Mouse (Mus musculus): ENCODE measurements around the gene Gm49383. TPM values are rescaled to one million over a fixed set of nuclear protein-coding genes. Genes with fewer than 3 reads are reported as not detected.

Gene Gm49383
- polyA plus RNA-seq (2014; fragmentation: Nextera tagmentation; extraction: Ambion mirVana), result 18.2 and 23.2 TPM in 2 replicates

DNA sequence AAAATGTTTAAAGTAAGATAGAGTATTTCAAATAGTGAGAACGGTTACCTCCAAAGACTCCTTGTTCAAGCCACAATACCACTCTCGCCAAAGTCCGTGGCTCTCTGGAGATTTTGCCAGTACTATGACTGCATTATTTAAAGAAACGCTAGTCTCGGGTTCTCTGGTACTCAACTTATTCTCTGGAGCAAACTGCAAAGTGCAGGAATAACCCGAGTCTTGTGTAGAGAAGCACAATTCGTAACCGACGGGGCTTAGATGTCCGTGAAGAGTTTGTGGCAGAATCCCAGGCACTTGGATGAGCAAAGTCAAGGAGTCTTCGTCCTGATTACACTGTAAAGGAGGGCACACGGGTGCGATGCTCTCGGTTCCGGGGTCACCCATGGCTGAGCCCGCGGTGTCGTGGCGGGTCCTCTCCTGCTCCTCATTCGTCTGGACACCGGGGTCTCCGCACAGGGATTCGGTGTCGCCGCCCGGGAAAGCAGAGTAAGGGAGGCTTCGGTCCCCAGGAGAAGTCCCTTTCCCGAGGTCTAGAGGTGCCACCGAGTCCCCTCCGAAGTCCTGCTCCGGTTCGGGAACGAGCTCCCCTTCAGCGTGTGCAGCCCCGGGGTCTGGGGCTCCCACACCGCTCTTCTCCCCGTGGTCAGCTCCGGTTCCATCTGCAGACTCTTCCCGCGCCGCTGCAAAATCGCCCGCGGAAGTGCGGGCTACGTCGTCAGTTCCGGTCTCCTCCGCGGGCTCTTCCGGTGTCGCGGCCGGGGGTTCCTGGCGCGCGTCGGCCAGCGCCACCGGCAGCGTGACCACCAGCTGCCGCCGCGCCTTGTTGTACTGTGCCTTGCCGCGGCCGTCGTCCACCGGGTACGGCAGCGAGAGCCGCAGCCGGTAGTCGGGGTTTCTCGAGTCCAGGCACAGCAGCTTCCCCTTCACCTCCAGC lies at the start of gene Gm49383:
Gene Gm49383, minus strand, starts transcription at position 661 of the 934 bp plus-strand sequence.
- H3K9me3 ChIP-seq (ENCODE audit: control insufficient read depth, low read length), result no peaks in the 10 kb centered on the region
- H3K36me3 ChIP-seq (ENCODE audit: control insufficient read depth, insufficient read depth, low read length), result peaks cover 30% of the 10 kb centered on the region
- H3K4me2 ChIP-seq (ENCODE audit: low read depth, low read length), result peak within 1 kb of the TSS; percentile 78
- peak within 1 kb of the TSS; percentile 86 for H3K9ac ChIP-seq (ENCODE audit: low read depth, low read length)
- ATAC-seq (ENCODE audit: low read depth), result peak; percentile 82
- peaks cover 21% of the 10 kb centered on the region for H3K4me1 ChIP-seq (ENCODE audit: control insufficient read depth, insufficient read depth, low read length)
- no peaks in the 10 kb centered on the region for H3K27me3 ChIP-seq (replicated peaks; ENCODE audit: control insufficient read depth, insufficient read depth, low read length)
- peak within 1 kb of the TSS; percentile 91 for H3K27ac ChIP-seq (replicated peaks; ENCODE audit: low read depth, low read length)
- peak; percentile 90 for DNase-seq (ENCODE audit: low spot score)
- WGBS, result 1% methylated on average over 30 of the region's 75 CpGs
- H3K4me3 ChIP-seq (ENCODE audit: low read depth, low read length), result peak within 1 kb of the TSS; percentile 95

DNA sequence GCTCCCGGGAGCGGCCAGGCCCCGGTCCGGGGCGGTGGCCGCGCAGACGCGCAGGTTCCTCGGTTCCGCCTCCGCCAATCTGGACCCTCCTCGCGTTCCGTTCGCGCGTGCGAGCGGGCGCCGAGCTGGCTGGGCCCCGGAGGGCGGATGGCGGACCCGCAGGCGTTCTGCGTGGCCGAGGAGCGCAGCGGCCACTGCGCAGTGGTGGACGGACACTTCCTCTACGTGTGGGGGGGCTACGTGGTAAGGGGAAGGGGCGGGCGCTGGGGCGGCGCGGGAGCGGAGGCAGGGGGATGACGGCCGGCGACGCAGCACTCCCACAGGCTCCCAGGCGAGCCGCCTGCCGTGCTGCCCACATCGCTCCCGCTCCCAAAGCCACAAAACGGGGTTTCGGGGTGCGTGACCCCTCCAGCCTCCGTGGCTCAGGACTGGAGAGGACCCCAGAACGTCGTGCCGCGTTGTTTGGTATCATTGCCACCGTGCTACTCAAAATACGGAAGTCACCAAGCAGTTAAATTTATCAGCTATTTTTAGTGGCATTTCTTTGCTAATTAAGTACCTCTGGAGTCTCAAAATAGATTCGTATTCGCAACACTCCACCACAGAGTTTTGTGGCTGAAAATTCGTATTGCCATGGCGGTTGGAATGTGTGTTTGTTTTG lies 45.0 kb upstream of the Gm49383 start:
- no peaks in the 10 kb centered on the region for H3K9me3 ChIP-seq (ENCODE audit: control insufficient read depth, low read length)
- DNase-seq (ENCODE audit: low spot score) (peak; percentile 81), ATAC-seq (ENCODE audit: low read depth) (peak; percentile 95)
- no peaks in the 10 kb centered on the region for H3K36me3 ChIP-seq (ENCODE audit: control insufficient read depth, insufficient read depth, low read length)
- H3K4me1 ChIP-seq (ENCODE audit: control insufficient read depth, insufficient read depth, low read length), result peaks cover 3% of the 10 kb centered on the region; the same call in 1 of the 2 replicates
- H3K9ac ChIP-seq (ENCODE audit: low read depth, low read length), result peak overlapping the region; percentile 82
- peak overlapping the region; percentile 64 for H3K4me3 ChIP-seq (ENCODE audit: low read depth, low read length)
- H3K27me3 ChIP-seq (replicated peaks; ENCODE audit: control insufficient read depth, insufficient read depth, low read length), result no peaks in the 10 kb centered on the region
- WGBS, result 1% methylated on average over 44 of the region's 64 CpGs
- peak overlapping the region; percentile 75 for H3K4me2 ChIP-seq (ENCODE audit: low read depth, low read length)
- H3K27ac ChIP-seq (replicated peaks; ENCODE audit: low read depth, low read length), result peak overlapping the region; percentile 82

DNA sequence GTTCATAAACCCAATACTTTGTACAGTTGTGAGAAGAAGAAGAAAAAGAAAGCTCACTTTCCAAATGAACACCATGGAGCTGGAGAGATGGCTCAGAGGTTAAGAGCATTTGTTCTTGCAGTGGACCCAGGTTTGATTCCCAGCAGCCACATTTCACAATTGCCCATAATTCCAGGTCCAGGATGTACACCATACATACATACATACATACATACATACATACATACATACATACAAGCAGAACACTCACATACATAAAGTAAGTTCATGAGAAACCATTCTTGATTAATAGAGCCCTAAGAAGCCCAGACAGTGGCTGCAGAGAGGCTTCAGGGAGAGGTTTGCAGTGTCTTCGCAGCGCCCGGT lies 44.5 kb upstream of the Gm49383 start:
- ATAC-seq (ENCODE audit: low read depth), result no peak; the same call in 1 of the 2 replicates
- Histone ChIP-seq H3K9ac (ENCODE audit: low read depth, low read length) (peak overlapping the region; percentile 82), H3K4me1 (ENCODE audit: control insufficient read depth, insufficient read depth, low read length) (peaks cover 3% of the 10 kb centered on the region; the same call in 1 of the 2 replicates), H3K27me3 (replicated peaks; ENCODE audit: control insufficient read depth, insufficient read depth, low read length) (no peaks in the 10 kb centered on the region), H3K4me2 (ENCODE audit: low read depth, low read length) (peak overlapping the region; percentile 75), H3K9me3 (ENCODE audit: control insufficient read depth, low read length) (no peaks in the 10 kb centered on the region), H3K36me3 (ENCODE audit: control insufficient read depth, insufficient read depth, low read length) (no peaks in the 10 kb centered on the region), H3K27ac (replicated peaks; ENCODE audit: low read depth, low read length) (peak overlapping the region; percentile 82), H3K4me3 (ENCODE audit: low read depth, low read length) (peak overlapping the region; percentile 64)
- no peak for DNase-seq (ENCODE audit: low spot score)
- WGBS, result 0% methylated on average over 3 of the region's 3 CpGs

DNA sequence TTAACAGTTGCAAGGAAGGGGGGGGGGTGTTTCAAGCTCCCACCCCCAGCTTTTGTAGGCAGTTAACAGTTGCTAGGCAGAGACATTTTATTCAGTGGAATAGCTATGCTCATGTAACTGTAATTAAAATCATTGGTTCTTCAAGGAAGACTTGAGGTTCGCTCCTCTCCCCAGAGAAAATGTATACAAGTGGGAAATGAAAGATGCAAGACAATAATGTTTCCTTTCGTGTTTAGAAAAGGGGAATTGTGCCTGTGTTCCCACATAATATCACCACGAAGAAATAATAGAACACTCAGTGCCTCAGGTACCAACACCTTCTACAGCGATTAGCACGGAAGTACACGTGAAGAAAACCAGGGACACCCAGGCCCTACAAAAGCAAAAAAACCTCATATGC lies 44.0 kb upstream of the Gm49383 start, which contains the start of gene Klhdc1:
Gene Klhdc1, plus strand, starts transcription at position 301 of the 400 bp plus-strand sequence.
- H3K9ac ChIP-seq (ENCODE audit: low read depth, low read length), result peak within 1 kb of the TSS; percentile 82
- no peaks in the 10 kb centered on the region for H3K27me3 ChIP-seq (replicated peaks; ENCODE audit: control insufficient read depth, insufficient read depth, low read length)
- H3K27ac ChIP-seq (replicated peaks; ENCODE audit: low read depth, low read length), result peak within 1 kb of the TSS; percentile 82
- WGBS, result 64% methylated on average over 6 of the region's 6 CpGs
- no peak for ATAC-seq (ENCODE audit: low read depth)
- H3K4me3 ChIP-seq (ENCODE audit: low read depth, low read length), result peak within 1 kb of the TSS; percentile 64
- H3K4me2 ChIP-seq (ENCODE audit: low read depth, low read length), result peak within 1 kb of the TSS; percentile 75
- peaks cover 3% of the 10 kb centered on the region; the same call in 1 of the 2 replicates for H3K4me1 ChIP-seq (ENCODE audit: control insufficient read depth, insufficient read depth, low read length)
- no peaks in the 10 kb centered on the region for H3K36me3 ChIP-seq (ENCODE audit: control insufficient read depth, insufficient read depth, low read length)
- DNase-seq (ENCODE audit: low spot score), result no peak
- no peaks in the 10 kb centered on the region for H3K9me3 ChIP-seq (ENCODE audit: control insufficient read depth, low read length)

DNA sequence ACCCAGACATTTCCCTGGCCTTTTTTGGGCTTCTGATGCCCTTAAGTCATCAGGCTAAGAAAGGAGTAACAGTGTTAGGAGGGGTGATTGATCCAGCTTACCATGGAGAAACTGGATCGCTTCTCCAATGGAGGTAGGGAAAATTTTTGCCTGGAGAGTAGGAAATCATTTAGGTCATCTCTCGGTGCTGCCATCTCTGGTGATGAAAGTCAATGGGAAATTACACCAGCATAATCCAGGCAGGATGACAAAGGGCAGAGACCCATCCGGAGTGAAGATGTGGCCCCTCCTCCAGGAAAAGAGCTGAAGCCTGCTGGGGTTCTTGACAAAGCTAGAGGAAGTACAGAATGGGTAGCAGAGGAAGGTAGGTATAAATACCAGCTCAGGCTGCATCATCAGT lies 41.4 kb upstream of the Gm49383 start:
- DNase-seq (ENCODE audit: low spot score) (no peak), ATAC-seq (ENCODE audit: low read depth) (no peak)
- no peak overlapping the region for H3K9ac ChIP-seq (ENCODE audit: low read depth, low read length)
- H3K4me3 ChIP-seq (ENCODE audit: low read depth, low read length), result no peak overlapping the region
- no peaks in the 10 kb centered on the region for H3K36me3 ChIP-seq (ENCODE audit: control insufficient read depth, insufficient read depth, low read length)
- no peaks in the 10 kb centered on the region for H3K27me3 ChIP-seq (replicated peaks; ENCODE audit: control insufficient read depth, insufficient read depth, low read length)
- H3K27ac ChIP-seq (replicated peaks; ENCODE audit: low read depth, low read length), result no peak overlapping the region
- no peaks in the 10 kb centered on the region for H3K9me3 ChIP-seq (ENCODE audit: control insufficient read depth, low read length)
- no peak overlapping the region for H3K4me2 ChIP-seq (ENCODE audit: low read depth, low read length)
- WGBS, result 38% methylated on average over 3 of the region's 3 CpGs
- H3K4me1 ChIP-seq (ENCODE audit: control insufficient read depth, insufficient read depth, low read length), result peaks cover 3% of the 10 kb centered on the region; the same call in 1 of the 2 replicates

DNA sequence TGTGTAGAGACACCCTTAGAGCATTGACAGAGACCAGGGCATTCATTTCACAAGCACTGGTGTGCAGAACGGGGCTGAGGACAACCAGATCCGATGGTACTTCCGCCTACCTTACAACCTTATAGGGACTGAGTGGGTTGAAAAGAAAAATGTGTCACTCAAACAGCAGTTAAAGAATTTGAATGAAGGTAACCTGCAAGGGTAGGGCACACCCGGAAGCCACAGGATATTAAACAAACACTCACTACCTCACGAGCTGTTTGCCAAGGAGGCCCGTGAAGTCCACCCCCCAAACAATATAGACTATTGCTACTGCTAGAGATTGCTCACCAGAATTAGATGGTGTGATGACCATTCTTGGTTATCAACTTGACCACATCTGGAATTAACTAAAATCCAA lies 38.9 kb upstream of the Gm49383 start:
- Histone ChIP-seq H3K9ac (ENCODE audit: low read depth, low read length) (no peak overlapping the region), H3K36me3 (ENCODE audit: control insufficient read depth, insufficient read depth, low read length) (no peaks in the 10 kb centered on the region), H3K9me3 (ENCODE audit: control insufficient read depth, low read length) (no peaks in the 10 kb centered on the region), H3K4me1 (ENCODE audit: control insufficient read depth, insufficient read depth, low read length) (peaks cover 3% of the 10 kb centered on the region; the same call in 1 of the 2 replicates), H3K27ac (replicated peaks; ENCODE audit: low read depth, low read length) (no peak overlapping the region), H3K4me2 (ENCODE audit: low read depth, low read length) (no peak overlapping the region), H3K4me3 (ENCODE audit: low read depth, low read length) (no peak overlapping the region), H3K27me3 (replicated peaks; ENCODE audit: control insufficient read depth, insufficient read depth, low read length) (no peaks in the 10 kb centered on the region)
- 90% methylated on average over 6 of the region's 6 CpGs for WGBS
- ATAC-seq (ENCODE audit: low read depth) (no peak), DNase-seq (ENCODE audit: low spot score) (no peak)

DNA sequence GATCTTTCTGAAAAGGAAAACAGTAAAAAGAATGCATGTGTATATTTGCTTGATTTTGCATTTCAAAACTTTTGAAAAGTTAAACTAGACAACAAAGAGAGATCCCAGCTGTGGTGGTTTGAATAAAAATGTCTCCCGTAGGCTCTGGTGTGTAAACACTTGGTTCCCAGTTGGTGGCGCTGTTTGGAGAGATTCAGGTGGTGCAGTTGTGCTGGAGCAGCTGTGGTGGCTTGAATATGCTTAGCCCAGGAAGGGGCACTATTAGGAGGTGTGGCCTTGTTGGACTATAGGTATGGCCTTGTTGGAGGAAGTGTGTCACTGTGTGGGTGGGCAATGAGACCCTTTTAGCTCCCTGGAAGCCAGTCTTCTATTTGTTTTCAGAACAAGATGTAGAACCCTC lies 32.3 kb upstream of the Gm49383 start:
- Histone ChIP-seq H3K4me3 (ENCODE audit: low read depth, low read length) (no peak overlapping the region), H3K4me1 (ENCODE audit: control insufficient read depth, insufficient read depth, low read length) (no peaks in the 10 kb centered on the region), H3K9me3 (ENCODE audit: control insufficient read depth, low read length) (no peaks in the 10 kb centered on the region), H3K36me3 (ENCODE audit: control insufficient read depth, insufficient read depth, low read length) (no peaks in the 10 kb centered on the region), H3K4me2 (ENCODE audit: low read depth, low read length) (no peak overlapping the region), H3K27ac (replicated peaks; ENCODE audit: low read depth, low read length) (no peak overlapping the region), H3K27me3 (replicated peaks; ENCODE audit: control insufficient read depth, insufficient read depth, low read length) (no peaks in the 10 kb centered on the region), H3K9ac (ENCODE audit: low read depth, low read length) (no peak overlapping the region)
- no peak for DNase-seq (ENCODE audit: low spot score)
- WGBS, result 82% methylated on average over 2 of the region's 2 CpGs
- no peak for ATAC-seq (ENCODE audit: low read depth)

DNA sequence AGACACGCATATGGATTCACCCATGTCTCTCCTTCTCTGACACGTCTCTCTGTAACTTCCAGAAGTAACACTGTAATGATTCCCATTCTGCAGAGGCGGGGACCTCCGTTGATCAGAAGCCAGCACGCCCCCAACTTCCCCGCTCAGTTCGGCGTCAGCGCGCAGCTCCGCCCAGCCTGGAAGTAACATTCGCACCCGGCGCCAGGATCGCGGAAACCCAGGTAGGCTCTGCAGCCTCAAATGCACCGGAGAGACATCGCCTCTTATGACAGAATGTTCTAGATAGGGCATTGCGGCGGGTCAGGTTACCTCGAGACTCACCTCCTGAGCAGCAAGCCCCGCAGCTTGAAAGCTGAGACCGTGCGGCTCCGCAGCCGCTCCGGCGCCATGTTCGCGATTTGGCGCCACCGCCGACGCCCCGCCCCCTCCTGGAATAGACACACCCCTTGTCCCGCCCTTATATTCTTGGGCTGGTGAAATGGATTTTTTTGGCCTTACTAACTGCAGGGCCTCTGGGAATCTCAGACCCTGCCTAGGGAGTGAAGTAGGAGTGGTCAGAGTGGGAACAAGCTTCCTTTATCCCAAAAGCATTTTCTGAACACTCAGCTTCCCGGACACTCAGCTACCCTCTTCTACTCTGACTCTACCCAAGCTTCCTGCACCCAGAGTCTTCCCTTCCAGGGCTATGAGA lies 31.0 kb upstream of the Gm49383 start, which contains the start of gene Pole2:
Gene Pole2, minus strand, starts transcription at position 420 of the 691 bp plus-strand sequence.
- peak within 1 kb of the TSS; percentile 55 for H3K4me2 ChIP-seq (ENCODE audit: low read depth, low read length)
- H3K9ac ChIP-seq (ENCODE audit: low read depth, low read length), result peak within 1 kb of the TSS; percentile 70
- H3K4me3 ChIP-seq (ENCODE audit: low read depth, low read length), result peak within 1 kb of the TSS; percentile 71
- DNase-seq (ENCODE audit: low spot score), result peak; percentile 93
- H3K36me3 ChIP-seq (ENCODE audit: control insufficient read depth, insufficient read depth, low read length), result peaks cover 5% of the 10 kb centered on the region; the same call in 1 of the 2 replicates
- no peaks in the 10 kb centered on the region for H3K4me1 ChIP-seq (ENCODE audit: control insufficient read depth, insufficient read depth, low read length)
- under 1% methylated on average over 32 of the region's 37 CpGs for WGBS
- H3K27ac ChIP-seq (replicated peaks; ENCODE audit: low read depth, low read length), result peak within 1 kb of the TSS; percentile 89
- peak; percentile 96 for ATAC-seq (ENCODE audit: low read depth)
- no peaks in the 10 kb centered on the region for H3K27me3 ChIP-seq (replicated peaks; ENCODE audit: control insufficient read depth, insufficient read depth, low read length)
- no peaks in the 10 kb centered on the region for H3K9me3 ChIP-seq (ENCODE audit: control insufficient read depth, low read length)

Measured in embryonic facial prominence, embryonic 14.5 days (tissue).